Mouse (Mus musculus) CH12.LX (cell line): ENCODE data around the gene Tas1r2.

Experiments
- POLR2AphosphoS2 ChIP-seq: IDR thresholded peaks from 2 replicates; pipeline ENCODE4 v1.6.1; 2011; ENCODE audit warnings: low read depth, low read length, improper control_type of control experiment
- RCOR1 ChIP-seq: conservative IDR thresholded peaks from 2 replicates; pipeline ENCODE4 v1.6.1; 2012; ENCODE audit warnings: low read depth, mild to moderate bottlenecking, inconsistent platforms, low read length, improper control_type of control experiment

- TF ChIP-seq POLR2AphosphoS2 (no peak), RCOR1 (no peak)
Measured at GRCm38 (mm10) chr4:139683728-139684638, 30.6 kb downstream of the Tas1r2 start.
